Mouse (Mus musculus) olfactory bulb, adult 2 months (tissue): ENCODE measurements at regions not wholly inside any gene's neighbourhood (a gene's known extent, or its start where the extent isn't known, plus 50 kb on each side); places are given as distances from the start of the nearest gene placed in this dataset.

Experiments used
- H3K27ac ChIP-seq: fragments of 200-500 bp; 2 replicates; pipeline ENCODE4 v1.5.1; 2012; ENCODE audit warnings: low read depth, low read length; ENCODE audit not compliant: insufficient read depth
- H3K4me1 ChIP-seq: fragments of 200-500 bp; 2 replicates; pipeline ENCODE4 v1.6.1; 2012; ENCODE audit warnings: low read length; ENCODE audit not compliant: control insufficient read depth, insufficient read depth
- H3K4me3 ChIP-seq: fragments of 200-500 bp; 2 replicates; pipeline ENCODE4 v1.5.1; 2012; ENCODE audit warnings: mild to moderate bottlenecking, low read depth, low read length, moderate library complexity; ENCODE audit not compliant: insufficient read depth
- CTCF ChIP-seq: fragments of 200-500 bp; IDR thresholded peaks from 2 replicates; pipeline ENCODE4 v1.5.1; 2012; ENCODE audit warnings: low read depth, mild to moderate bottlenecking, low read length, moderate library complexity; ENCODE audit not compliant: insufficient read depth
- POLR2A ChIP-seq: fragments of 200-500 bp; IDR thresholded peaks from 2 replicates; pipeline ENCODE4 v1.6.1; 2012; ENCODE audit warnings: mild to moderate bottlenecking, low read depth, low read length, moderate library complexity; ENCODE audit not compliant: insufficient read depth
- WGBS: fragments of 180-500 bp; shearing (Covaris S2); methylation state at CpG from one replicate; pipeline ENCODE4 v1.1.7; 2018; 5-methylcytosine and 5-hydroxymethylcytosine counted together

GRCm38 (mm10) chr12:51103541-51104042, 244.3 kb upstream of the G2e3 start:
- Histone ChIP-seq H3K4me3 (no peak overlapping the region), H3K27ac (no peak overlapping the region), H3K4me1 (no peaks in the 10 kb centered on the region)
- 87% methylated on average over 4 of the region's 4 CpGs for WGBS
- no peak for TF ChIP-seq CTCF
- TF ChIP-seq POLR2A, result no peak

GRCm38 (mm10) chr12:51101636-51102035, 246.2 kb upstream of the G2e3 start:
- Histone ChIP-seq H3K4me1 (no peaks in the 10 kb centered on the region), H3K4me3 (no peak overlapping the region), H3K27ac (no peak overlapping the region)
- 65% methylated on average over 6 of the region's 6 CpGs for WGBS
- TF ChIP-seq POLR2A (no peak), CTCF (no peak)

GRCm38 (mm10) chr12:51100868-51101267, 247.0 kb upstream of the G2e3 start:
- H3K4me1 ChIP-seq, result no peaks in the 10 kb centered on the region
- 70% methylated on average over 5 of the region's 5 CpGs for WGBS
- TF ChIP-seq CTCF (no peak), POLR2A (no peak)
- H3K4me3 ChIP-seq, result no peak overlapping the region
- H3K27ac ChIP-seq, result no peak overlapping the region

GRCm38 (mm10) chr12:51095974-51096373, 251.9 kb upstream of the G2e3 start:
- WGBS, result 79% methylated on average over 4 of the region's 4 CpGs
- TF ChIP-seq CTCF, result no peak
- TF ChIP-seq POLR2A, result no peak
- Histone ChIP-seq H3K4me3 (no peak overlapping the region), H3K4me1 (no peaks in the 10 kb centered on the region), H3K27ac (no peak overlapping the region)

- Histone ChIP-seq H3K4me3 (no peak overlapping the region), H3K4me1 (no peaks in the 10 kb centered on the region), H3K27ac (no peak overlapping the region)
- no peak for TF ChIP-seq POLR2A
- WGBS, result 71% methylated on average over 7 of the region's 7 CpGs
Measured at GRCm38 (mm10) chr12:51089324-51089723, 258.5 kb upstream of the G2e3 start.

- no peak overlapping the region for H3K27ac ChIP-seq
- TF ChIP-seq POLR2A, result no peak
- no peak for TF ChIP-seq CTCF
- no peak overlapping the region for H3K4me3 ChIP-seq
- H3K4me1 ChIP-seq, result no peaks in the 10 kb centered on the region
- WGBS, result 51% methylated on average over 8 of the region's 8 CpGs
Measured at GRCm38 (mm10) chr12:51081809-51082208, 266.1 kb upstream of the G2e3 start.

GRCm38 (mm10) chr12:51073503-51073902, 274.4 kb upstream of the G2e3 start:
- no peak overlapping the region for H3K4me3 ChIP-seq
- WGBS, result 74% methylated on average over 1 of the region's 1 CpGs
- no peaks in the 10 kb centered on the region for H3K4me1 ChIP-seq
- TF ChIP-seq POLR2A (no peak), CTCF (no peak)
- no peak overlapping the region for H3K27ac ChIP-seq

GRCm38 (mm10) chr12:51060931-51061330, 286.9 kb upstream of the G2e3 start:
- Histone ChIP-seq H3K4me1 (peaks cover 4% of the 10 kb centered on the region), H3K27ac (no peak overlapping the region), H3K4me3 (no peak overlapping the region)
- no peak for TF ChIP-seq POLR2A
- no peak for TF ChIP-seq CTCF
- WGBS, result 92% methylated on average over 3 of the region's 3 CpGs

GRCm38 (mm10) chr12:51058569-51058968, 289.3 kb upstream of the G2e3 start:
- Histone ChIP-seq H3K27ac (no peak overlapping the region), H3K4me3 (no peak overlapping the region), H3K4me1 (peaks cover 4% of the 10 kb centered on the region)
- 20% methylated on average over 12 of the region's 12 CpGs for WGBS
- TF ChIP-seq CTCF (no peak), POLR2A (no peak)

GRCm38 (mm10) chr12:51058104-51058503, 289.8 kb upstream of the G2e3 start:
- Histone ChIP-seq H3K4me3 (no peak overlapping the region), H3K27ac (no peak overlapping the region), H3K4me1 (peaks cover 4% of the 10 kb centered on the region)
- TF ChIP-seq POLR2A (no peak), CTCF (no peak)
- WGBS, result 76% methylated on average over 10 of the region's 10 CpGs
